Mouse (Mus musculus) embryonic facial prominence, embryonic 10.5 days (tissue): Measurements from ENCODE around the gene Prkar1b. TPM values are rescaled to one million over a fixed set of nuclear protein-coding genes. Genes with fewer than 3 reads are reported as not detected.

Source experiments
- DNase-seq: peaks from one replicate; pipeline ENCODE4 v3.0.0-alpha.2; 2017; ENCODE audit warnings: low spot score
- H3K27ac ChIP-seq: fragments of 300-500 bp; sonication (generic); replicated peaks from 2 replicates; pipeline ENCODE4 v1.5.1; 2016; ENCODE audit warnings: mild to moderate bottlenecking
- H3K27me3 ChIP-seq: fragments of 300-500 bp; sonication (generic); replicated peaks from 2 replicates; pipeline ENCODE4 v1.6.1; 2016; ENCODE audit warnings: low read depth, mild to moderate bottlenecking; ENCODE audit not compliant: poor library complexity, severe bottlenecking
- H3K36me3 ChIP-seq: fragments of 300-500 bp; sonication (generic); replicated peaks from 2 replicates; pipeline ENCODE4 v1.6.1; 2016; ENCODE audit warnings: mild to moderate bottlenecking, moderate library complexity
- H3K4me1 ChIP-seq: fragments of 300-500 bp; sonication (generic); 2 replicates; pipeline ENCODE4 v1.6.1; 2016
- H3K4me3 ChIP-seq: fragments of 300-500 bp; sonication (generic); 2 replicates; pipeline ENCODE4 v1.5.1; 2016; ENCODE audit warnings: mild to moderate bottlenecking, moderate library complexity
- H3K9me3 ChIP-seq: fragments of 300-500 bp; sonication (generic); 2 replicates; pipeline ENCODE4 v1.6.1; 2016; ENCODE audit warnings: mild to moderate bottlenecking
- WGBS: fragments of 180-500 bp; shearing (Covaris S2); methylation state at CpG from one replicate; pipeline ENCODE4 v1.1.7; 2016; 5-methylcytosine and 5-hydroxymethylcytosine counted together
- polyA plus RNA-seq: library from polyadenylated mRNA; unstranded; fragments of >200 nt; fragmentation: Nextera tagmentation; extraction: Ambion mirVana; gene quantifications from 2 replicates; pipeline ENCODE4 v1.2.1, GENCODE M21; 2016

The Prkar1b gene
- polyA plus RNA-seq, 1 experiment from 2014 or later, result 9.0 TPM

DNA sequence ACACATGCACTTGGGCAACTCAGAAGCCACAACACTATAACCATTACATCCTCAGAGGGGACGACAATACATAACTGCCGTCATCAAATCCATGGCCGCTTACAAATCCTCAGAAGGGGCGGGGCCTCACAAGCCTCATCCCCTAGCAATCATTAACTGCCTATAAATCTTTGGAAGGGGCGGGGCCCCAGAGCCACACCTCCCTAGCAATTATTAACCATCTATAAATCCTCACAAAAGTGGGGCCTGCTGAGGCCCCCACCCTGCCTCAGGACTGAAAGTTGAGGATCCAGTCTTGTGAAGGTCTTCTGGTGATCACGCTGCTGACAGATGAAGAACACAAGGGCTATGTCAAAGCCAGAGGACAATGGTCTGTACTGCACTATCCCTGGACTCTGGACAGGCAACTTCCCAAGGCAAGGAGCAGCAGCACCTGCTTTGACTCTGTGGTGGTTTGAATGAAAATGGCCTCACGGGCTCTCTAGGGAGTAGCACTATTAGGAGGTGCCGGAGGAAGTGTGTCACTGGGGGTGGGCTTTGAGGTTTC, 10.8 kb downstream of the Prkar1b start:
- 88% methylated on average over 8 of the region's 8 CpGs for WGBS
- no peaks in the 10 kb centered on the region for H3K27me3 ChIP-seq
- no peaks in the 10 kb centered on the region for H3K9me3 ChIP-seq
- no peak overlapping the region for H3K27ac ChIP-seq
- no peak for DNase-seq
- no peaks in the 10 kb centered on the region for H3K36me3 ChIP-seq
- no peak overlapping the region for H3K4me3 ChIP-seq
- 0 out of 2 replicates have a peak, but pooled peaks cover 4% of the 10 kb centered on the region for H3K4me1 ChIP-seq

DNA sequence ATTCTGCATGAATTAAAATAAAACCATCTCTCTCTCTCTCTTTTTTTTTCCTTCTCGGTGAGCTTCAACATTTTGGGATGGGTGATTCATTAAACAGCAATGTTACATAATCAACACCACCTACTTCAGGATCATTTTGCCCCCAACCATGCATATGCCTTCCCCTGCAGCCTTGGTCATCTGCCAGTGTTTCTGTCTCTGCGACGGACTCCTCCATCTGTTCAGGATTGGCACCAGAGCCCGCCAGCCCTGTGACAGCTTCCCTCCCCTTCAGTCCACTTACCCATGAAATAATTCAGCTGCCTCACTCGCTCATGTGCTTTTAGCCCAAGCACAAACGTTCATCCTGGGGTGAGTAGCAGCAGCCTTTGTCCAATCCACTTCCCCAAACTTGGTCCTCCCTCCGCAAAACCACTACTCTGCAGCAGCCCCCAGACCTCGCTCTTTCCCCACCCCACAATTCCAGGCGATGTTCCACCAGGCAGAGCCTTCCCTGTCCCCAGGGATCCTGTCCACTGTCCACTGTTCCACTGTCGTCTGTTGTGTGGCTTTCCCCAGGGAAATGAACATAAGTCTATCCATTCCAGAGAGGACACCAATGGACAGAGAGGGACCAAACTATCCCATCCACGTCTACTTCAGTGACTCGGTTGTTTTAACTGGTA, 11.4 kb downstream of the Prkar1b start:
- Histone ChIP-seq H3K27me3 (no peaks in the 10 kb centered on the region), H3K36me3 (no peaks in the 10 kb centered on the region), H3K27ac (no peak overlapping the region), H3K4me3 (no peak overlapping the region), H3K4me1 (0 out of 2 replicates have a peak, but pooled peaks cover 4% of the 10 kb centered on the region), H3K9me3 (no peaks in the 10 kb centered on the region)
- no peak for DNase-seq
- 77% methylated on average over 12 of the region's 12 CpGs for WGBS

GRCm38 (mm10) chr5:139137176-139137575, 12.6 kb downstream of the Prkar1b start:
- DNase-seq, result no peak
- Histone ChIP-seq H3K27ac (no peak overlapping the region), H3K27me3 (peaks cover 3% of the 10 kb centered on the region; the same call in 1 of the 2 replicates), H3K4me3 (no peak overlapping the region), H3K9me3 (no peaks in the 10 kb centered on the region), H3K4me1 (0 out of 2 replicates have a peak, but pooled peaks cover 4% of the 10 kb centered on the region), H3K36me3 (no peaks in the 10 kb centered on the region)
- WGBS, result 87% methylated on average over 6 of the region's 6 CpGs

DNA sequence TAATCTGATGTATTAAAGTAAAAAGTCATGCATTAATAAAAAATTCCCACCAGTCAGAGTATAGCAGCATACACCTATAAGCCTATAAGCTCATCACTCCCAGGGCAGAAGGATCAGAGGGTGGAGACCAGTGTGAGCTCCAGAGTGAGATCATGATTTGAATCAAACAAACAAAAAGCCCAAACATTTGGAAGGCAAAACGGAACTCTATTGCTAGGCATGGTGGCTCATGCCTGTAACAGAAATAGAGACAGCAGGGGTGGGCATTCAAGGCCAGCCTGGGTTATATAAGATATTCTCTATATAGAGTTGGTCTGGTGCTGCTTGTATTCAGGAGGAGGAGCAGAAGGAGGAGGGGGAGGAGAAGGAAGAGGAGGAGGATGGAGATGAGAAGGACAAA, 13.5 kb downstream of the Prkar1b start:
- 80% methylated on average over 1 of the region's 1 CpGs for WGBS
- no peak overlapping the region for H3K4me3 ChIP-seq
- no peak for DNase-seq
- peaks cover 11% of the 10 kb centered on the region for H3K27me3 ChIP-seq
- H3K36me3 ChIP-seq, result no peaks in the 10 kb centered on the region
- H3K9me3 ChIP-seq, result no peaks in the 10 kb centered on the region
- H3K27ac ChIP-seq, result no peak overlapping the region
- 0 out of 2 replicates have a peak, but pooled peaks cover 3% of the 10 kb centered on the region for H3K4me1 ChIP-seq

DNA sequence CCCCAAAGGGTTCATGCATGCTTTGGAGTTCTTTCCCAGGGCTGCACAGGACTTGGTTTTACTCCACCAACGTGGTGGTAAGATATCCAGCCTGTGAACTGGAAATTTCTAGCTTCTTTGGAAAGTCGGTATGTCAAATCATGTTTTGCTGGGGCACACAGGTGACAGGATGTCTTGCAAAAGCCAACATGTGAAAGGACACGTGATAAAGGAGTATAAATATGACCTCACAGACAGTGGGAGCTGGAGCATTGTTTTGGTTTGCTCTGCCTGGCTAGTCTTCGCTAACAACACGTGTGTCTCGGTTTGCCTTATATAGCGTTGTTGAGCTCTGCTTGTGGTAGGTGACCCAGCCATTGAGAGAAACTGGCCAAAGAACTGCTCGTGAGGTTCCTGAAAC, 15.3 kb downstream of the Prkar1b start:
- 83% methylated on average over 8 of the region's 8 CpGs for WGBS
- DNase-seq, result no peak
- Histone ChIP-seq H3K27ac (no peak overlapping the region), H3K27me3 (peaks cover 29% of the 10 kb centered on the region), H3K4me3 (no peak overlapping the region), H3K4me1 (peaks cover 5% of the 10 kb centered on the region), H3K9me3 (no peaks in the 10 kb centered on the region), H3K36me3 (no peaks in the 10 kb centered on the region)

- whole genome bisulfite sequencing, result 81% methylated on average over 5 of the region's 5 CpGs
- peak; percentile 9 for DNase-seq
- Histone ChIP-seq H3K4me3 (0 out of 2 replicates have a peak overlapping the region, but pooled peaks have one; percentile 71), H3K4me1 (peaks cover 11% of the 10 kb centered on the region), H3K9me3 (no peaks in the 10 kb centered on the region), H3K27ac (no peak overlapping the region), H3K36me3 (no peaks in the 10 kb centered on the region), H3K27me3 (peaks cover 51% of the 10 kb centered on the region)
These were observed 19.4 kb downstream of the Prkar1b start for GRCm38 (mm10) chr5:139130351-139130750.

GRCm38 (mm10) chr5:139129572-139130151, 20.1 kb downstream of the Prkar1b start:
- peaks cover 11% of the 10 kb centered on the region for H3K4me1 ChIP-seq
- peak overlapping the region; percentile 71 for H3K4me3 ChIP-seq
- DNase-seq, result peak; percentile 40
- peaks cover 51% of the 10 kb centered on the region for H3K27me3 ChIP-seq
- 2% methylated on average over 55 of the region's 55 CpGs for WGBS
- H3K9me3 ChIP-seq, result no peaks in the 10 kb centered on the region
- peak overlapping the region; percentile 75 for H3K27ac ChIP-seq
- H3K36me3 ChIP-seq, result no peaks in the 10 kb centered on the region

DNA sequence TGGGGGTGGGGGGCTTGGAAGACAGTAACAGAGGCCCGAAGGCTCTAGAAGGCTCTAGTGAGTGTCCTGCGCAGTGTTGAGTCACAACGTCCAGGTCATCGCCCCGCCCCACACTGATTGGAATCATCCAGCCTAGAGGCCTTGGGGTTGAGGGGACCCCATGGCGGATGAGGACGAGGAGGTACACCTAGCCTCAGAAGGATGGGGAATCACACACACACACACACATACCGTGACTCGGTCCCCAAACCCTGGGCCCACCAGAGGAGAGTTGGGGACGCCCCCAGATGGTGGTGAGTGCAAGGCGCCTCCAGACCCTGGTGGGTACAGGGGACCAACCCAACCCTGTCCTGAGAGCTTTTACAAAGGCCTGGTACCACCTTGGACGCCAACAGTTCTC, 20.7 kb downstream of the Prkar1b start:
- Histone ChIP-seq H3K36me3 (no peaks in the 10 kb centered on the region), H3K4me3 (peak overlapping the region; percentile 71), H3K4me1 (peaks cover 11% of the 10 kb centered on the region), H3K27ac (peak overlapping the region; percentile 75), H3K9me3 (no peaks in the 10 kb centered on the region), H3K27me3 (peaks cover 51% of the 10 kb centered on the region)
- 8% methylated on average over 12 of the region's 12 CpGs for WGBS
- DNase-seq, result peak; percentile 23

GRCm38 (mm10) chr5:139128476-139129065, 21.2 kb downstream of the Prkar1b start:
- H3K4me1 ChIP-seq, result peaks cover 11% of the 10 kb centered on the region
- no peak overlapping the region; the same call in 1 of the 2 replicates for H3K27ac ChIP-seq
- H3K27me3 ChIP-seq, result peaks cover 51% of the 10 kb centered on the region
- H3K4me3 ChIP-seq, result peak overlapping the region; percentile 71
- no peaks in the 10 kb centered on the region for H3K36me3 ChIP-seq
- WGBS, result 47% methylated on average over 12 of the region's 12 CpGs
- H3K9me3 ChIP-seq, result no peaks in the 10 kb centered on the region
- no peak for DNase-seq

DNA sequence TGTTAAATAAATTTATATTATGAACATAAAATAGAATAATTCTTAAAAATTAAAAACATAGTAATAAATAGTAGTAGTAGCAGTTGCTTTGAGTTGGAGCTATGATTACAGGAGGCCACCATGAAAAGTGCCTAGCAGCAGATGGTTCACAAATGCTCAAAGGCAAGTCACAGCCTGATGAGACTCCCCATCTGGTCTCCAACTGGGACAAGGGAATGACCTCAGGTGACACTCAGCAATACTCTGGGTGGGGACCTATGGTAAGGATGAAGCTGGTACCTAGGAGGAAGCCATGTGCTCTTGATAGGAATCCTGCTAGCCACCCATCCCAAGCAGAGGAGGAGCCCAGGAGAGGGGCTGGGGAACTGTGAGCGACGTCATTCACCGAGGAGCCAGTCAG, 24.1 kb downstream of the Prkar1b start:
- Histone ChIP-seq H3K4me1 (peaks cover 11% of the 10 kb centered on the region), H3K9me3 (no peaks in the 10 kb centered on the region), H3K36me3 (no peaks in the 10 kb centered on the region), H3K4me3 (no peak overlapping the region), H3K27me3 (peaks cover 34% of the 10 kb centered on the region), H3K27ac (no peak overlapping the region)
- no peak for DNase-seq
- 62% methylated on average over 3 of the region's 3 CpGs for WGBS

DNA sequence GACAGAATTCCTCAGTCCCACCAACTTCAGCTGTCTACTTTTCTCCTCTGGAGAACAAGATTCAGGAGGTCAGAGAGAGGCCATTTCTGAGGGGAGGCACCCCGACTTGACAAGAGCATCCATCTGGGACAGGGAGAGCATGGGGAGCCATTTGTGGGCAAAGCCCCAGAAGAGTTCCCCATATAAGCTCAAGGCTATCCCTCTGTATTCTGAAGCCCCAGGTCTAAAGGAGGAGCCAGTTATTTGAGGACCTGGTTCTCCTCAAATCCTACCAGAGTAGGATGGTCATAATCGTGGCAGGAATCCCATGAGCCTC, 30.9 kb downstream of the Prkar1b start:
- Histone ChIP-seq H3K27ac (no peak overlapping the region), H3K4me3 (no peak overlapping the region), H3K36me3 (no peaks in the 10 kb centered on the region), H3K4me1 (peaks cover 15% of the 10 kb centered on the region), H3K9me3 (no peaks in the 10 kb centered on the region), H3K27me3 (no peaks in the 10 kb centered on the region)
- DNase-seq, result no peak
- 78% methylated on average over 2 of the region's 2 CpGs for WGBS

GRCm38 (mm10) chr5:139118139-139118960, 31.5 kb downstream of the Prkar1b start:
- WGBS, result 73% methylated on average over 5 of the region's 5 CpGs
- H3K4me3 ChIP-seq, result no peak overlapping the region
- no peak for DNase-seq
- peaks cover 17% of the 10 kb centered on the region for H3K4me1 ChIP-seq
- H3K9me3 ChIP-seq, result no peaks in the 10 kb centered on the region
- H3K36me3 ChIP-seq, result no peaks in the 10 kb centered on the region
- H3K27ac ChIP-seq, result no peak overlapping the region
- no peaks in the 10 kb centered on the region for H3K27me3 ChIP-seq
